Mouse (Mus musculus) heart, embryonic 13.5 days (tissue): ENCODE data around the gene 1110051M20Rik. TPM values are rescaled to one million over a fixed set of nuclear protein-coding genes. Genes with fewer than 3 reads are reported as not detected.

ENCODE experiments used
- ATAC-seq: fragments of 200-750 bp; cut with Nextera tagmentation; 2 replicates; pipeline ENCODE4 v1.8.0; 2017; ENCODE audit warnings: moderate TSS enrichment; ENCODE audit not compliant: insufficient number of reproducible peaks, low FRiP score, low TSS enrichment; ENCODE audit errors: extremely low read depth
- H3K27ac ChIP-seq: fragments of 300-500 bp; sonication (generic); replicated peaks from 2 replicates; pipeline ENCODE4 v1.5.1; 2015; ENCODE audit warnings: moderate library complexity, mild to moderate bottlenecking, inconsistent platforms
- H3K27me3 ChIP-seq: fragments of 300-500 bp; sonication (generic); replicated peaks from 2 replicates; pipeline ENCODE4 v1.6.1; 2015; ENCODE audit warnings: mild to moderate bottlenecking, inconsistent platforms
- H3K36me3 ChIP-seq: fragments of 300-500 bp; sonication (generic); 2 replicates; pipeline ENCODE4 v1.6.1; 2015; ENCODE audit warnings: mild to moderate bottlenecking, inconsistent platforms
- H3K4me1 ChIP-seq: fragments of 300-500 bp; sonication (generic); 2 replicates; pipeline ENCODE4 v1.6.1; 2015; ENCODE audit warnings: inconsistent platforms
- H3K4me2 ChIP-seq: fragments of 300-500 bp; sonication (generic); 2 replicates; pipeline ENCODE4 v1.6.1; 2015; ENCODE audit warnings: inconsistent platforms, mild to moderate bottlenecking, moderate library complexity
- H3K4me3 ChIP-seq: fragments of 300-500 bp; sonication (generic); 2 replicates; pipeline ENCODE4 v1.5.1; 2015; ENCODE audit warnings: moderate library complexity, mild to moderate bottlenecking, inconsistent platforms
- H3K9ac ChIP-seq: fragments of 300-500 bp; sonication (generic); 2 replicates; pipeline ENCODE4 v1.6.1; 2015; ENCODE audit warnings: inconsistent platforms, mild to moderate bottlenecking, moderate library complexity
- H3K9me3 ChIP-seq: fragments of 300-500 bp; sonication (generic); 2 replicates; pipeline ENCODE4 v1.6.1; 2016; ENCODE audit warnings: inconsistent platforms
- WGBS: fragments of 180-500 bp; shearing (Covaris S2); methylation state at CpG from one replicate; pipeline ENCODE4 v1.1.7; 2015; ENCODE audit warnings: mixed read lengths; 5-methylcytosine and 5-hydroxymethylcytosine counted together
- polyA plus RNA-seq: library from polyadenylated mRNA; unstranded; fragments of >200 nt; fragmentation: Nextera tagmentation; extraction: Ambion mirVana; gene quantifications from 2 replicates; pipeline ENCODE4 v1.2.1, GENCODE M21; 2015

The 1110051M20Rik gene
- polyA plus RNA-seq, 1 experiment from 2014 or later = 36.3 TPM

DNA sequence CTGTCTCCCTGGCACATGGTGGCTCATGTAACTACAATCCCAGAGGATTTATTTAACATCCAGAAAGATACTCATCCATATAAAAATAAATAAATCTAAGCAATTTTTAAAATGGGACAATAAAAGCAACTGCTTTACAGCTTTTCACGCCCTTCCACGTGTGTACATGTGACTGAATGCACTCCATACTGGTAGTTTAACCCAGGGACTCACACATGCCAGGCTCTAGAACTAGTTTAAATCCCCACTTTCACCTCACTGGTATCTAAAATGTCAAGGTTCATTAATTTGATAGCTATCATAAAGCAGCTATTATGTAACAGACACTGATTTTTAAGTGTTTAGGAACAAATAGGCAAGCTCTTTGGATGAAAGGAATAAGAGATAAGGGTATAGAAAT is 122.6 kb downstream of the 1110051M20Rik start:
- no peak for ATAC-seq
- no peak overlapping the region for H3K27ac ChIP-seq
- no peak overlapping the region for H3K4me3 ChIP-seq
- H3K36me3 ChIP-seq = peaks cover under 1% of the 10 kb centered on the region; the same call in 1 of the 2 replicates
- H3K9me3 ChIP-seq = no peaks in the 10 kb centered on the region
- H3K27me3 ChIP-seq = no peaks in the 10 kb centered on the region
- WGBS = 80% methylated on average over 2 of the region's 2 CpGs
- H3K9ac ChIP-seq = no peak overlapping the region
- H3K4me2 ChIP-seq = no peak overlapping the region
- H3K4me1 ChIP-seq = no peaks in the 10 kb centered on the region; the same call in 1 of the 2 replicates

DNA sequence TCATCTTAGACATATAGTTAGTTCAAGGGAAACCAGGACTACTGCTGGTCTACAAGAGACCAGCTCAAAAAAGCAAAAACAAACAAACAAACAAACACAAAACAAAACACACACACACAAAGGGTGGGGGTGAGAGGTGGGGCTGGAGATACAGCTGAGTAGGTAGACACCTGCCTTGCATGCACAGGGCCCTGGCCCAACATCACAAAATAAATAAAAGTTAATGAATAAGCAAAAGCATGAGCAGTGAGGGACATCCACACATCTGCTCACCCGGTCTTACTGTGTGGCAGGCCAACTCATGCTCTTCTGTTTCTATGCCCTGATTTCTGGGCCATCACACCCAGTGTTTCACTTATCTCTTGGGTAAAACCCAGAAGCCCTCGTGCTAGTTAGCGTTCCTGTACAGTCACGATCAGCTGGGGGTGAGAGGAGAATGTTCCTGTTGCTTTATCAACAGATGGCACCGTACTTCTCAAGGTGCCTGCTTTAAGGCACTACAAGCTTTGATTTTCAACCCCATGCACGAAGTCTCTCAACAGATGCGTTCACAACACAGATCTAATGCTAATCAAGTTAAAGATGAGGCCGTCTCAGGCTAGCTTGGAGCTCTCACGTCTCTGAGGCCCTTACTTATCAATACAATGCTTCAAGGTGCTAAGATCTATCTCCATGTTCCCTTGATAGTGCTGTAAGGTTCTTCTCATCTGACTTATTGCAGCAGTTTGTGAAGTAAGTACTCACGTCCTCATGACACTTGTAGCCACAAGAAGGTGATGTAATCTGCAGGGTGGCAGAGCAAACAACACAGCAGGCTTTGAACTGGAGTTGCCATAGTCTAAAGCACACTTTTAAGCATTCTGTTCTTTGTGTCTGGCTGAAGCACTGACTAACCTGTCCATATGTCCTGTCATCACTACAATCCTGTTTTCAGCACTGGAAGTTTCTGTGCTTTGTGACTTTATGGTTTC is 123.7 kb downstream of the 1110051M20Rik start:
- WGBS = 64% methylated on average over 10 of the region's 10 CpGs
- H3K4me1 ChIP-seq = no peaks in the 10 kb centered on the region; the same call in 1 of the 2 replicates
- H3K27ac ChIP-seq = no peak overlapping the region
- H3K9me3 ChIP-seq = no peaks in the 10 kb centered on the region
- no peak overlapping the region for H3K4me3 ChIP-seq
- ATAC-seq = no peak
- H3K9ac ChIP-seq = no peak overlapping the region
- H3K36me3 ChIP-seq = peaks cover 5% of the 10 kb centered on the region; the same call in 1 of the 2 replicates
- no peak overlapping the region for H3K4me2 ChIP-seq
- no peaks in the 10 kb centered on the region for H3K27me3 ChIP-seq

GRCm38 (mm10) chr2:91314184-91314583 is 130.3 kb downstream of the 1110051M20Rik start:
- Histone ChIP-seq H3K27me3 (no peaks in the 10 kb centered on the region), H3K9me3 (no peaks in the 10 kb centered on the region), H3K4me2 (no peak overlapping the region), H3K27ac (no peak overlapping the region), H3K4me1 (peaks cover 8% of the 10 kb centered on the region), H3K9ac (no peak overlapping the region), H3K4me3 (no peak overlapping the region), H3K36me3 (peaks cover 5% of the 10 kb centered on the region; the same call in 1 of the 2 replicates)
- 61% methylated on average over 7 of the region's 7 CpGs for whole genome bisulfite sequencing
- ATAC-seq = no peak

DNA sequence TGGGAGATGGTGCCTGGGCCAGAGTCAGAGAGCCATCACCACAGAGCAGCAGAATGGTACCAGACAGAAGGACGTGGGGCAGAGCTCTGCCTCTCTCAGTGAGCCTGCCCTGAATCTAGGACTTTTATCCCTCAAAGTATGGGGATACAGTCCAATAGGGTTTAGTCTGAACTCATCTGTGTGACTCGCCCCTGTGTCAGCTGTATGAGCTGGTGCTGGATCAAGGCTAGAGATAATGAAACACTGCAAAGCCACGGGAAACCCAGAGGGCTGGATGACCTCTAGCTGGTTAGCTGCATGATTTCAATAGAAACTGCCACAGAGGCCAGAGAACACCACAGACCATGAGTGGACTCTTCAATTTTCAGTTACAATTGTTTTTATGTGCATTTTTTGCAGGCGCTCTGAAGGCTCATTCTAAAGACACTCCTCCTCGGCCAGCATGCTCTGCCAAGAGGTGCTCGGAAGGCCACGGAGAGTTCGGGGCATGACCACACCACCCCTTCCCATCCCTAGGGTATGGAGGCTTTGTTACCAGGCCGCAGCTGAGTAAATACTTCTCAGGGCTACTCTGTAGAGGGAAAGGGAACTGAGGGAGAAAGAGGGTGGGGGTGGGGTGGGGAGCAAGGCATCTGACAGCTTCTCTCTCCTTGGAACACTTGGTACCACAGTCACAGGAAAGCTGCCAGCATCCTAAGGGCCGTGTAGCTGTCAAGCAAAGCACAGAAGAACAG is 131.8 kb downstream of the 1110051M20Rik start:
- H3K36me3 ChIP-seq = peaks cover 5% of the 10 kb centered on the region; the same call in 1 of the 2 replicates
- no peaks in the 10 kb centered on the region for H3K9me3 ChIP-seq
- H3K27ac ChIP-seq = no peak overlapping the region
- no peak overlapping the region for H3K4me3 ChIP-seq
- H3K9ac ChIP-seq = no peak overlapping the region
- H3K27me3 ChIP-seq = no peaks in the 10 kb centered on the region
- WGBS = 59% methylated on average over 10 of the region's 10 CpGs
- peaks cover 14% of the 10 kb centered on the region for H3K4me1 ChIP-seq
- H3K4me2 ChIP-seq = no peak overlapping the region
- no peak for ATAC-seq

DNA sequence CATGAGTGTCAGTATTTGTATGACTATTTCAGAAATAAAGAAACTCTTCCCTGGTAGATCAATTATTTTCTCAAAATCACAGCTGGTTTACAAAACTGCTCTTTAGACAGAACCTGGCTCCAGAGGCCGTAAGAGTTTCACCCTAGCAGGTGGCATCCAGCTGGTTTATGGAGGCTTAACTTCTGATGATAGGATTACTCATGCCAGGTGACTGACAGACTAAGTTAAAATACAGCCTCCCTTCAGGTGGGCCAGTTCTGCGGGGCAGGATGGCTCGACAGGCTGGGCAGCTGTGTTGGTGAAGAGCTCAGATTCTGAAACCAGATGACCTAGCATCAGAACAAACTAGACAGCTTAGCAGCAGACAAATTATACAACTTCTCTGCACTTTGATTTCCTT is 135.0 kb downstream of the 1110051M20Rik start:
- Histone ChIP-seq H3K9me3 (no peaks in the 10 kb centered on the region), H3K27ac (no peak overlapping the region), H3K4me3 (no peak overlapping the region), H3K36me3 (no peaks in the 10 kb centered on the region), H3K27me3 (no peaks in the 10 kb centered on the region), H3K9ac (no peak overlapping the region), H3K4me2 (no peak overlapping the region), H3K4me1 (peaks cover 20% of the 10 kb centered on the region)
- no peak for ATAC-seq
- 77% methylated on average over 3 of the region's 3 CpGs for WGBS

- no peaks in the 10 kb centered on the region for H3K27me3 ChIP-seq
- H3K4me2 ChIP-seq = no peak overlapping the region
- H3K4me3 ChIP-seq = no peak overlapping the region
- no peaks in the 10 kb centered on the region for H3K36me3 ChIP-seq
- no peak for ATAC-seq
- peaks cover 20% of the 10 kb centered on the region for H3K4me1 ChIP-seq
- no peaks in the 10 kb centered on the region for H3K9me3 ChIP-seq
- WGBS = 42% methylated on average over 5 of the region's 5 CpGs
- no peak overlapping the region for H3K27ac ChIP-seq
- H3K9ac ChIP-seq = no peak overlapping the region; the same call in 1 of the 2 replicates
These were observed 135.8 kb downstream of the 1110051M20Rik start for GRCm38 (mm10) chr2:91308680-91309079.

GRCm38 (mm10) chr2:91306589-91306988 is 137.9 kb downstream of the 1110051M20Rik start:
- no peaks in the 10 kb centered on the region for H3K27me3 ChIP-seq

GRCm38 (mm10) chr2:91305926-91306325 is 138.6 kb downstream of the 1110051M20Rik start:
- H3K9ac ChIP-seq = no peak overlapping the region
- H3K4me1 ChIP-seq = peaks cover 24% of the 10 kb centered on the region
- no peak overlapping the region for H3K4me3 ChIP-seq
- no peak for ATAC-seq
- H3K4me2 ChIP-seq = no peak overlapping the region
- no peaks in the 10 kb centered on the region for H3K36me3 ChIP-seq
- no peaks in the 10 kb centered on the region for H3K9me3 ChIP-seq
- no peak overlapping the region for H3K27ac ChIP-seq
- WGBS = 91% methylated on average over 9 of the region's 9 CpGs
- H3K27me3 ChIP-seq = no peaks in the 10 kb centered on the region

More at GRCm38 (mm10) chr2:91306589-91306988, 137.9 kb downstream of the 1110051M20Rik start:
- no peaks in the 10 kb centered on the region for H3K36me3 ChIP-seq
- H3K4me3 ChIP-seq = no peak overlapping the region
- no peak overlapping the region for H3K4me2 ChIP-seq
- ATAC-seq = no peak
- H3K9ac ChIP-seq = no peak overlapping the region
- no peak overlapping the region for H3K27ac ChIP-seq
- H3K9me3 ChIP-seq = no peaks in the 10 kb centered on the region
- peaks cover 24% of the 10 kb centered on the region for H3K4me1 ChIP-seq

DNA sequence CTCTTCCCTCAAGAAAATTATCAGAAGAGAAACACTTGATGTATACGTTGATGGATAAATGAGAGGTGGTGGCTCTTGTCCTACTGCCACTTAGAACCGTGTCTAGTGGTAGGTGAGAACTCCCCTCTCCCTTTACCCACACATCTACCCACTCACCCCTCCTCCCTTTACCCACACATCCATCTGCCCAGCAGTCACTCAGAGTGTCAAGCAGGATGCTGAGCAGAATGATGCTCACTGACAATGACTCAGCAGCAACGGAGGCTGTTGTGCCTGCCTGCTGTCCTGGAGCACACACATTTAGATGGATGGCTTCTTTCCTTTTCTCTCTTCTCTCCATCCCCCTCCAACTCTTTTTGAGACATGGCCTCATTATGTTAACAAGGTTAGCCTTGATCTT is 141.7 kb downstream of the 1110051M20Rik start:
- ATAC-seq = no peak
- peaks cover 28% of the 10 kb centered on the region for H3K4me1 ChIP-seq
- 36% methylated on average over 3 of the region's 3 CpGs for WGBS
- H3K36me3 ChIP-seq = no peaks in the 10 kb centered on the region
- no peak overlapping the region for H3K9ac ChIP-seq
- no peak overlapping the region for H3K4me3 ChIP-seq
- H3K27me3 ChIP-seq = no peaks in the 10 kb centered on the region
- no peak overlapping the region for H3K27ac ChIP-seq
- no peaks in the 10 kb centered on the region for H3K9me3 ChIP-seq
- H3K4me2 ChIP-seq = no peak overlapping the region

DNA sequence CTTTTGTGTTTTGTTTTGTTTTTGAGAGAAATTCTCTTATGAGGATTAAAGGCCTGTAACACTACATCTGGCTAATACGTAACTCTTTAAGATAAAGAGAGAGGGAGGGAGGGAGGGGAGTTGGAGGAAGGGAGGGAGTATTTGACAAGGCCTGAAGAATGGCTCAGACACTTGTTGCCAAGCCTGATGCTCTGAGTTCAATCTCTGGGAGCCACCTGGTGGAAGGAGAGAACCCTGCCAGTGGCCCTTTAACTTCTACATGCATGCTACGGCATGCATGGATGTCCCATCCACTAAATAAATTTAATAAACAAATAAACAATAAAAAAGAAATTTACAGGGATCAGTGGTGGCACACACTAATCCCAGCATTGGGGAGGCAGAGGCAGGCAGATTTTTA is 142.7 kb downstream of the 1110051M20Rik start:
- ATAC-seq = no peak
- no peaks in the 10 kb centered on the region for H3K27me3 ChIP-seq
- H3K4me3 ChIP-seq = no peak overlapping the region
- H3K36me3 ChIP-seq = no peaks in the 10 kb centered on the region
- H3K9me3 ChIP-seq = no peaks in the 10 kb centered on the region
- no peak overlapping the region for H3K4me2 ChIP-seq
- no peak overlapping the region for H3K9ac ChIP-seq
- 58% methylated on average over 2 of the region's 2 CpGs for WGBS
- H3K27ac ChIP-seq = no peak overlapping the region
- H3K4me1 ChIP-seq = peaks cover 27% of the 10 kb centered on the region

GRCm38 (mm10) chr2:91300784-91301183 is 143.7 kb downstream of the 1110051M20Rik start:
- no peak overlapping the region for H3K9ac ChIP-seq
- H3K27me3 ChIP-seq = no peaks in the 10 kb centered on the region
- no peak for ATAC-seq
- no peak overlapping the region for H3K27ac ChIP-seq
- H3K4me1 ChIP-seq = peaks cover 22% of the 10 kb centered on the region
- 86% methylated on average over 2 of the region's 2 CpGs for WGBS
- no peak overlapping the region for H3K4me3 ChIP-seq
- no peaks in the 10 kb centered on the region for H3K36me3 ChIP-seq
- H3K9me3 ChIP-seq = no peaks in the 10 kb centered on the region
- no peak overlapping the region for H3K4me2 ChIP-seq
